ENCODE assay signal across 8 mouse cellular contexts in the genomic region with DNA sequence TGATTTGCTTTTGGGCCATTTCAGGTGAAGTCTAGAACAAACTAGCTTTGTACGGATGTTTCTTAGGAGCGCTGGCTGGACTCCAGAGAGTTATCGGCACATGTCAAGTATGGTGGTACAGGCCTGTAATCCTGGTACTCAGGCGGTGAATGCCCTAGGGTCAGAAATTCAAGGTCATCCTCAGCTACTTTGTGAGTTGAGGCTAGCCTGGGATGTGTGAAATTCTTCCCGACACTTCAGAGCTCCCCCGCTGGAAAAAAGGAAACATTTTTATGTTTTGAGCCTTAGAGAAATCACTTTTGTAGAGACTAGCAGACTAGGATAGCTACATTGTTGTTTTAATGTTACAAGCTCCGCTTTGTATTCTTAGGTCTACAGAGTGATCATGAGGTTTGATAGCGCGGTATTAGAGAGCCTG. TPM values are rescaled to one million over a fixed set of nuclear protein-coding genes. Genes with fewer than 3 reads are reported as not detected.
DNase-seq lines count a peak whose midpoint lies in the region; ATAC-seq lines count a peak whose summit lies in the region.

No protein-coding gene starts in this region.

- H3K9ac ChIP-seq in hindbrain, embryonic 14.5 days: peak overlapping the region; percentile 68

- WGBS in hindbrain, embryonic 14.5 days: 86% methylated on average over 9 of the region's 9 CpGs
- WGBS in midbrain, embryonic 10.5 days: 93% methylated on average over 9 of the region's 9 CpGs

- 0 out of 2 replicates have a peak overlapping the region, but pooled peaks have one; percentile 99 for H3K27ac ChIP-seq in hindbrain, embryonic 14.5 days
- no peak overlapping the region for H3K27ac ChIP-seq in midbrain, embryonic 10.5 days (replicated peaks)

- no peak for ATAC-seq in hindbrain, embryonic 14.5 days (ENCODE audit: low FRiP score)
- no peak for ATAC-seq in monocyte, adult 5-6 weeks (replicated peaks; ENCODE audit: insufficient number of reproducible peaks, low FRiP score, low TSS enrichment, poor library complexity, severe bottlenecking)

- H3K27me3 ChIP-seq in hindbrain, embryonic 14.5 days (ENCODE audit: control insufficient read depth, insufficient read depth, low read length): no peaks in the 10 kb centered on the region
- no peaks in the 10 kb centered on the region for H3K27me3 ChIP-seq in midbrain, embryonic 10.5 days (ENCODE audit: low read depth, poor library complexity, severe bottlenecking)

- peaks cover 17% of the 10 kb centered on the region for H3K4me1 ChIP-seq in hindbrain, embryonic 14.5 days (replicated peaks; ENCODE audit: control insufficient read depth, insufficient read depth, low read length)
- H3K4me1 ChIP-seq in midbrain, embryonic 10.5 days: peaks cover 32% of the 10 kb centered on the region

- no peaks in the 10 kb centered on the region for H3K9me3 ChIP-seq in hindbrain, embryonic 14.5 days (ENCODE audit: control insufficient read depth, low read length)
- H3K9me3 ChIP-seq in midbrain, embryonic 10.5 days (replicated peaks): no peaks in the 10 kb centered on the region

- H3K4me2 ChIP-seq in hindbrain, embryonic 14.5 days (replicated peaks): peak overlapping the region; percentile 69

- peak overlapping the region; percentile 75 for H3K4me3 ChIP-seq in hindbrain, embryonic 14.5 days (replicated peaks; ENCODE audit: low read length)
- peak overlapping the region; percentile 78 for H3K4me3 ChIP-seq in midbrain, embryonic 10.5 days

- 0 out of 2 replicates have a peak, but pooled peaks cover 6% of the 10 kb centered on the region for H3K36me3 ChIP-seq in hindbrain, embryonic 14.5 days (replicated peaks; ENCODE audit: control insufficient read depth, insufficient read depth)
- H3K36me3 ChIP-seq in midbrain, embryonic 10.5 days: peaks cover 30% of the 10 kb centered on the region

- DNase-seq in layer of hippocampus, postnatal 10 days (ENCODE audit: low spot score in 2 of 2): peak; percentile 13 to 24
- no peak for DNase-seq in layer of hippocampus, adult 18-20 months (ENCODE audit: low spot score in 2 of 2)
- DNase-seq in cerebellum, adult 9-11 months: peak; percentile 43
- DNase-seq in hindbrain, embryonic 14.5 days (ENCODE audit: low spot score): no peak
- no peak for DNase-seq in midbrain, embryonic 10.5 days (ENCODE audit: low spot score)
- no peak for DNase-seq in thymus, postnatal 25 days
- DNase-seq in frontal cortex, postnatal 25 days (ENCODE audit: low spot score in 2 of 2): no peak

RNA-seq across cellular contexts. Expression of a gene that starts 1.1 kb away (rescaled TPM):
- 10 to 100 TPM; 89.6 to 95.4 TPM for total RNA-seq in layer of hippocampus, postnatal 10 days (2021)
- total RNA-seq in layer of hippocampus, adult 18-20 months (2021): 10 to 100 TPM; 89.7 to 93.8 TPM
- polyA plus RNA-seq in hindbrain, embryonic 14.5 days (2014; fragmentation: Nextera tagmentation; extraction: Ambion mirVana): 109 and 115 TPM in 2 replicates
- polyA plus RNA-seq in midbrain, embryonic 10.5 days (2016; fragmentation: Nextera tagmentation; extraction: Ambion mirVana): 146 and 161 TPM in 2 replicates
- total RNA-seq in monocyte, adult 5-6 weeks (2017): 144 to 198 TPM (median 182 TPM) in 3 replicates

Comparison
In these comparisons a context has a peak if more than half of its experiments do, and no peak if none do; other contexts are left out.
1. DNase-seq: peak in layer of hippocampus, postnatal 10 days (2 of 2) and cerebellum, adult 9-11 months (single experiment); none in layer of hippocampus, adult 18-20 months (0 of 2), hindbrain, embryonic 14.5 days (single experiment), midbrain, embryonic 10.5 days (single experiment), thymus, postnatal 25 days (single experiment) and frontal cortex, postnatal 25 days (0 of 2).